Mouse (Mus musculus) urinary bladder, postnatal 10 days (tissue): ENCODE data around the gene Zfhx3.

Experiments used
- DNase-seq: peaks from one replicate; pipeline ENCODE4 v3.0.0; 2022; ENCODE audit warnings: low spot score

Zfhx3 gene

DNA sequence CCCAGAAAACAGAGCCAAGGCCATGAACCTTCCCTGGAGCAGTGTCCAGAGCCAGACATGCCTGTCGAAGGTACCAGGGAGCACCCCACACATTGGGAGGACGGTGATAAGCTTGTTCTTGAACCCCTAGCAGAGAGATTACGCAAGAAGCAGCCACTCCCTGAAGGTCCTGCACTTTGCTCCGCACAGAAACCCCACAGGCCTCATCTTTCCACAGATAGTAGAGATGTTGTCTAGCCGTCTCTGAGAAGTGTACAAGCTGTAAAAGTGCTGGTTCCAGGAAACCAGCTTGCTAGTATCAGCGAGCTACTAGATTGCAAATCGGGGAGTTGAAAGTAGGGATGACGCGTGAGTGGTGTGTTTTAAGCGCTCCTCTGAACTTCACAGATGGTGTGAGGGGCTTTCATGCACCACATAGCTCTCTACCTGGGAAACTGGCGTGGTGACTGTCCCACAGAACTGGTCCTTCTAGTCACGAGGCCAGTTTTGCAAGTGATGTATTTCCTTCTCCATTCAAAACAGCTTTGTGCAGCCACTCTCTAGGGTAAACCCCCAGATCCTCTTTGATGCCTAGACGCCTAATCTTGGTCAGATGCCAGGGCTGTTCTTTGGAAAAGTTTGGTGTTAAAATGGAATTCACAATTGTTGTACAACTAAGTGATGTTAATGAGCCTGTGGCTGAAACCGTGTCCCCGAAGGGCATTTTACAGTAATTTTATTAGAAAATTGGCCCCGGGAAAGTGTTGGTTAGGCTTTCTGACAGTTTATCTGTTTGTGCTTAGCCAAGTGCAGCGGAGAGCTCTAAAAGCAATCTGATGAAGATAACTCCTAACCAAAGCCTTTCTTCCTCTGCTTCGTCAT is 993.6 kb downstream of the Zfhx3 start:
- no peak for DNase-seq

GRCm38 (mm10) chr8:108936695-108937448 is 994.4 kb downstream of the Zfhx3 start:
- DNase-seq: no peak

DNA sequence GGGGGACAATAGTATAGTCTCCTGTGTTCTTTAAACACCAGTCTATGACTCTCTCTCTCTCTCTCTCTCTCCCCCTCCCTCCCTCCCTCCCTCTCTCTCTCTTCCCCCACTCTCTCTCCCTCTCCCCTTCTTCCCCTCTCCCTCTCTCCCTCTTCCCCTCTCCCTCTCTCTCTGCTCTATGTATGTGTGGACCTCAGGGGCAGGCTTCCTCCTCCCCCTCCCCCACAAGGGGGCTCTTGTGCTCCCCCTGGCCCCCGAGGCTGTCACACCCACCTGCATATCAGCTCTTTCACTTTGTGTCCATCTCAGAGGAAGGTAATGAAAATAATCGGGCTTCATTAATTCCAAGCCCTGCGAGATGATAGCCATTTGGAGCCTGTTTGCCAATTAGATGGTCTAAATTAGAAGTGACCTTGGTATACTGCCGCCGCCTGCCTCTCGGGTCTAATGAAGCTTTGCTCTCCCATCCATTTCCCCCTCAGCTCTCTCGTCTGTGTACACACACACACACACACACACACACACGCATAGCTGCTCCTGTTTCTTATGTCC is 995.5 kb downstream of the Zfhx3 start:
- no peak for DNase-seq

- DNase-seq: no peak
Measured at GRCm38 (mm10) chr8:108942686-108943085, 1000.2 kb downstream of the Zfhx3 start.

- DNase-seq: no peak
Measured at GRCm38 (mm10) chr8:108943132-108943531, 1000.7 kb downstream of the Zfhx3 start.

DNA sequence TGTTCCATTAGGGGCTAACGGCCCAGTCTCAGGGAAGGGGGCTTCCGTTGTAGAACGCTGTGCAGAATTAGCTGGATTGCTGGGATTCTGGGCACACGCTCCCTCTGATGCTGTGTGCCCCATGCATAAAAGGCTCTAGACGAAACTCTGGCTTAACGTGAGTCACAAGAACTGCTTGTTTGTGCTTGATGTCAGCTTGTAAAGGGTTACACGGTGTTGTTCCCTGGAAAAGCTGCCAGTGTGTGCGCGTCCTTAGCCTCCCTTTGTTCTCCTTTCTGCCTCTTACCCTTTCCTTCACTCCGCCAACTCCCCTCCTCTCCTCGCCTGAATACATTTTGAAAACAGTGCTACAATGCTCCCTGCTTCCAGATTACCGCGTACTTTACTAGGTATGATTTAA is 1001.9 kb downstream of the Zfhx3 start:
- DNase-seq: no peak

GRCm38 (mm10) chr8:108950311-108950710 is 1007.9 kb downstream of the Zfhx3 start:
- no peak for DNase-seq

GRCm38 (mm10) chr8:108951560-108951959 is 1009.1 kb downstream of the Zfhx3 start:
- DNase-seq: no peak

- DNase-seq: no peak
Measured at GRCm38 (mm10) chr8:108956416-108956815, 1014.0 kb downstream of the Zfhx3 start.

DNA sequence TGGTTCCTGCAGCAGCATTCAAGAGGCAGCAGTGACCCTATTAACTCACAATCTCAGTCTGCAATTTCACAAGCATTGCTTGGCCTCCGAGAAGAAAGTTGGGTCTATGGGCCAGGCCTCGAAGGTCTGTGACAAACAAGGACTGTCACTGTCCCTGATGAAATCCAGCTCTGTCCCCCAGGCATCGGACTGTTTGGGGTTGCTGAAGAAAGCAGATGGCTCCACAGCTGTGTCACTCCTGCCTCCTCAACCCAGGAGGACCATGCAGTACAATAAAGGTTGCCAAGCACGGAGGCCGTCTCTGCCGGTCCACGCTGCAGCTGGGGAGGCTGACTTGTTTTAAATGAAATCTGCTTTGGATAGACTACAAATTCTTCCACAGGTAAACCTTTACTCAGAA is 1020.1 kb downstream of the Zfhx3 start:
- DNase-seq: no peak

GRCm38 (mm10) chr8:108963181-108963580 is 1020.7 kb downstream of the Zfhx3 start:
- no peak for DNase-seq

- DNase-seq: no peak
Measured at GRCm38 (mm10) chr8:108966041-108966440, 1023.6 kb downstream of the Zfhx3 start.

GRCm38 (mm10) chr8:108973639-108974325 is 1031.3 kb downstream of the Zfhx3 start:
- no peak for DNase-seq

GRCm38 (mm10) chr8:108977693-108978361 is 1035.4 kb downstream of the Zfhx3 start:
- no peak for DNase-seq

- no peak for DNase-seq
Measured at GRCm38 (mm10) chr8:108978362-108978750, 1035.9 kb downstream of the Zfhx3 start.

- no peak for DNase-seq
Measured at GRCm38 (mm10) chr8:108984904-108985303, 1042.5 kb downstream of the Zfhx3 start.

DNA sequence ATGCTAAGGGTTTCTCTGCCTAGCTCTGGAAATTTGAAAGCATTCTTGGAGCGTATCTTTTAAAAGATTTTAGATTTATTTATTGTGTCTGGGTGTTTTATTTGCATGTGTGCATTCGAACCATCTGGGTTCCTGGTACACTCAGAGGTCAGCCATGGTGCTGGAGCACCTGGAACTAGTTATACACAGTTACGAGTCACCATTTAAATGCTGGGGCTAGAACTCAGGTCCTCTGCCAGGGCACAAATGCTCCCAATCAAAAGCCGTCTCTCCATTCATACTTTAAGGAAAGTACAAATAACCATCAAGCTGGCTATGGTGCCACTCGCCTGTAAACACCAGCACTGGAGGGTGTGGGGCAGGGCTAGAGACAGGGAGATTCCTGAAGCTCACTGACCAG is 1047.4 kb downstream of the Zfhx3 start:
- no peak for DNase-seq

DNA sequence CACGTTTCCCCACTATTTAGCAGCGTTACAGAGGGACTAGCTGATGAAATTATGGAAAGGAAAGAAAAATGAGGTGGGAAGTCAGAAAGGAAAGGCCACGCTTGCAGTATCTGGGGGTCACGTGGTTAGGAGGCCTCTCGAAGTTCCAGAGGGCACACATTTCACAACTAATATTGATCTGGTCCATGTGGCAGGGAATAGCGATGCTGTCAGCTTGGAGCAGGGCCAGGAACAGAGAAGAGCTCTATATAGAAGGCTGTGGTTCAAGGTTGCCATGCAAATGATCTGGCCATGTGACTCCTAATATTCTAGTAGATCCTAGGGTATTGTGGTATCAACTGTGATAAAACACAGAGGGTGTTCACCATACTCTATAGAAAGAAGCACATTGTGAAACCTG is 1048.1 kb downstream of the Zfhx3 start:
- DNase-seq: no peak

- no peak for DNase-seq
Measured at GRCm38 (mm10) chr8:108991395-108991794, 1049.0 kb downstream of the Zfhx3 start.

DNA sequence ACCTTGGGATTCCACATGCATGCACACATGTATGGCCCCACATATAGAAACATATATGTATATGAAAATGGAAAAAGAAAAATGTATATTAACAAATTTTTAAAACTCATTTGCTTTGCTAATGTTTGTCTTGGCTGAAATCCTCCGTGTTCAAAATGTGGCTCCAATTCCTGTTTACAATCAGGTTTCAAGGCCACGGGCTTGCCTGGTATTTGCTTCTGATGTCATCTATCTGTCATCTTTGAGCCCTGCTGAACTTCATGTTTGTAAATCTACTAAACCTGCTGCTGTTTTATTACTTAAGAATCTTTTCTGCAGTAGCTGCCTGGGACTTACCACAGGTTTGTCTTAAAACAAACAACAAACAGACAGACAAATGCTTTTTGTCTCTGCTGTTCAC is 1051.3 kb downstream of the Zfhx3 start:
- no peak for DNase-seq

- DNase-seq: no peak
Measured at GRCm38 (mm10) chr8:108994187-108994586, 1051.7 kb downstream of the Zfhx3 start.

DNA sequence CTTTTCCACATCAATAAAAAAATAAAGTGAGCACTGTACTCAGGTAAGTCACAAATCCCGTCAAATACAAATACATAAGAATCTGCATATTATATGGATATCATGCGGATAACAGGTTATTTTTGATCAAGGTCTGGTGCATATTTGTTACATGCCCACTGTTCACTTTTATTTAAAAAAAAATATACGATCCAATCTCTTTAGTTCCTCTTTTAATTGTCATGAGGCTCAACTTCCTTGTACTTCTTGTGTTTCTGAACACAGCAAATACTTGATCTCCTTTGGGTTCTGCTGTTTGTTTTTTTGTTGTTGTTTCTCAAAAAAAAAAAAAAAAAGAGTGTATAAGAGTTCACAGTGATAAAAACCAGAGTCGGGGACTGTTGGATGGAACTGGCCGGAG is 1052.4 kb downstream of the Zfhx3 start:
- DNase-seq: no peak
